In the genomic region with DNA sequence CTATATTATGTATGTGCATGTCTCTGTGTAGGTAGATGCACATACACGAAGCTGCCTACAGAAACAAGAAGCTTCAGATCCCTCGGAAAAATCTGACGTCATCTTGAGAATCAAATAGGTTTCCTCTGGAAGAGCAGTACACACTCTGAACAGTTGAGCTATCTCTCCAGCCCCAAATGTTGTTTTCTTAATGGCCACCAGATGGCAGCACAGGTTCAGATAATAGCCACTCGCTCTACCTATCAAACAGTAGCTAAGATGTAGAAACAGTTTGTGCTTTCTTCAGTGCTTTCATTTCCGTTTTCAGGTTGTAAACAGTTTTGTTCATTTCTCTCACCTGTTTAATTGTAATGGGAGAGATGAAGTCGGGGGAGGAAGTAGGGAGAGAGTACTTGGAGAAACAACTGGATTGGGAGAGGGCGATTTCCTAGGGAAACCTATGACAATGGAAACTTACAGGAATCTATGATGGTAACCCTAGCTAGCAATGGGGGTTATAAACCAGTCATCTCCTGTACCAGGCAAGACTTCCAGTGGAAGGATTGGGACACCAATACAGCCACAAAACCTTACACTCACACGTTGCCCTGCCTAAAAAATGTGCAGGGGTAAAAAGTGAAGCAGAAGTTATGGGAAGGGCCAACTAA, we compare ENCODE assay signal across 9 mouse cellular contexts. TPM values are rescaled to one million over a fixed set of nuclear protein-coding genes. Genes with fewer than 3 reads are reported as not detected.
DNase-seq lines count a peak whose midpoint lies in the region; ATAC-seq lines count a peak whose summit lies in the region.
"Had no signal": no experiment of that assay in that cellular context is flagged by ENCODE, and none has a peak within 500 bp of the region (broad histone marks: within the 10 kb centered on the region; RNA-seq: fewer than 3 reads in every experiment).

No protein-coding gene starts in this region.

- peak; percentile 33 to 83 for DNase-seq in adrenal gland, adult (ENCODE audit: inconsistent age in 2 of 2, low spot score in 1 of 2)
- DNase-seq in adrenal gland, postnatal 4 days (ENCODE audit: low spot score in 2 of 2): no peak
- peak; percentile 60 for DNase-seq in adrenal gland, postnatal 10 days
- peak; percentile 75 for DNase-seq in embryonic facial prominence, embryonic 14.5 days (ENCODE audit: low spot score)
- peak; percentile 23 for DNase-seq in left cerebral cortex, adult 11 months (ENCODE audit: low spot score)
- DNase-seq in splenic B cell, adult 2 months (ENCODE audit: low read depth, low spot score): peak; percentile 28

- no peaks in the 10 kb centered on the region for H3K27me3 ChIP-seq in embryonic facial prominence, embryonic 14.5 days (replicated peaks; ENCODE audit: control insufficient read depth, insufficient read depth, low read length)
- H3K27me3 ChIP-seq in hindbrain, embryonic 15.5 days: no peaks in the 10 kb centered on the region
- H3K27me3 ChIP-seq in splenic B cell, adult 2 months (ENCODE audit: control insufficient read depth, insufficient read depth, low read length, poor library complexity, severe bottlenecking): no peaks in the 10 kb centered on the region

- no peaks in the 10 kb centered on the region for H3K36me3 ChIP-seq in embryonic facial prominence, embryonic 14.5 days (ENCODE audit: control insufficient read depth, insufficient read depth, low read length)
- H3K36me3 ChIP-seq in hindbrain, embryonic 15.5 days: no peaks in the 10 kb centered on the region
- H3K36me3 ChIP-seq in splenic B cell, adult 2 months (ENCODE audit: control insufficient read depth, insufficient read depth, low read length, poor library complexity, severe bottlenecking): no peaks in the 10 kb centered on the region

- WGBS in embryonic facial prominence, embryonic 14.5 days: 23% methylated on average over 8 of the region's 8 CpGs
- 26% methylated on average over 8 of the region's 8 CpGs for WGBS in hindbrain, embryonic 15.5 days

- no peak overlapping the region for H3K27ac ChIP-seq in embryonic facial prominence, embryonic 14.5 days (replicated peaks; ENCODE audit: low read depth, low read length)
- no peak overlapping the region for H3K27ac ChIP-seq in hindbrain, embryonic 15.5 days (replicated peaks)

- no peak overlapping the region for H3K4me2 ChIP-seq in embryonic facial prominence, embryonic 14.5 days (ENCODE audit: low read depth, low read length)
- H3K4me2 ChIP-seq in hindbrain, embryonic 15.5 days: peak overlapping the region; percentile 21; the same call in 1 of the 2 replicates

- H3K9me3 ChIP-seq in embryonic facial prominence, embryonic 14.5 days (ENCODE audit: control insufficient read depth, low read length): no peaks in the 10 kb centered on the region
- no peaks in the 10 kb centered on the region for H3K9me3 ChIP-seq in hindbrain, embryonic 15.5 days

- no peaks in the 10 kb centered on the region for H3K4me1 ChIP-seq in embryonic facial prominence, embryonic 14.5 days (ENCODE audit: control insufficient read depth, insufficient read depth, low read length)
- H3K4me1 ChIP-seq in hindbrain, embryonic 15.5 days (replicated peaks): no peaks in the 10 kb centered on the region

- H3K4me3 ChIP-seq in embryonic facial prominence, embryonic 14.5 days (ENCODE audit: low read depth, low read length): no peak overlapping the region
- no peak overlapping the region for H3K4me3 ChIP-seq in hindbrain, embryonic 15.5 days

- no peak overlapping the region for H3K9ac ChIP-seq in embryonic facial prominence, embryonic 14.5 days (ENCODE audit: low read depth, low read length)
- no peak overlapping the region for H3K9ac ChIP-seq in hindbrain, embryonic 15.5 days

- peak; percentile 75 for ATAC-seq in embryonic facial prominence, embryonic 14.5 days (ENCODE audit: low read depth)
- ATAC-seq in hindbrain, embryonic 15.5 days (ENCODE audit: low FRiP score, low read depth): peak; percentile 97
- peak; percentile 95 for ATAC-seq in megakaryocyte progenitor cell, adult 5-6 weeks (replicated peaks; ENCODE audit: poor library complexity)

RNA-seq across cellular contexts. Expression of a gene that starts 8.2 kb away (rescaled TPM):
- total RNA-seq in adrenal gland, postnatal 4 days (2021): not detected
- total RNA-seq in adrenal gland, postnatal 10 days (2021): not detected
- polyA plus RNA-seq in embryonic facial prominence, embryonic 14.5 days (2014; fragmentation: Nextera tagmentation; extraction: Ambion mirVana): not detected in 2 replicates
- not detected in 2 replicates for polyA plus RNA-seq in hindbrain, embryonic 15.5 days (2015; fragmentation: Nextera tagmentation; extraction: Ambion mirVana)
- not detected in 2 replicates for total RNA-seq in megakaryocyte progenitor cell, adult 5-6 weeks (2015)
- not detected in 2 replicates for total RNA-seq in megakaryocyte progenitor cell, adult 5-6 weeks (2017)
- total RNA-seq: neutrophil, adult 5-6 weeks had no signal

RNA-seq across cellular contexts. Expression of a gene that starts 27.0 kb away (rescaled TPM):
- total RNA-seq in adrenal gland, postnatal 4 days (2021): not detected
- not detected for total RNA-seq in adrenal gland, postnatal 10 days (2021)
- 1.2 and 7.7 TPM in 2 replicates for polyA plus RNA-seq in embryonic facial prominence, embryonic 14.5 days (2014; fragmentation: Nextera tagmentation; extraction: Ambion mirVana)
- polyA plus RNA-seq in hindbrain, embryonic 15.5 days (2015; fragmentation: Nextera tagmentation; extraction: Ambion mirVana): not detected in 2 replicates
- total RNA-seq in megakaryocyte progenitor cell, adult 5-6 weeks (2015): not detected in 2 replicates
- total RNA-seq in megakaryocyte progenitor cell, adult 5-6 weeks (2017): not detected in 2 replicates
- total RNA-seq: neutrophil, adult 5-6 weeks had no signal

Comparison
In these comparisons a context has a peak if more than half of its experiments do, and no peak if none do; other contexts are left out.
1. DNase-seq: peak in adrenal gland, adult (2 of 2), adrenal gland, postnatal 10 days (single experiment), embryonic facial prominence, embryonic 14.5 days (single experiment), left cerebral cortex, adult 11 months (single experiment) and splenic B cell, adult 2 months (single experiment); none in adrenal gland, postnatal 4 days (0 of 2).
2. Peak in every context shown above with its lines, with median percentiles within 50 percentile points of each other: ATAC-seq.